Mouse (Mus musculus) kidney, postnatal 0 days (tissue): ENCODE results near the gene Gm20503. TPM values are rescaled to one million over a fixed set of nuclear protein-coding genes. Genes with fewer than 3 reads are reported as not detected.

Experiments used
- ATAC-seq: fragments of 200-750 bp; cut with Nextera tagmentation; replicated peaks from 2 replicates; pipeline ENCODE4 v1.8.0; 2017; ENCODE audit warnings: low read depth, moderate number of reproducible peaks, moderate TSS enrichment, moderate library complexity; ENCODE audit not compliant: low FRiP score
- DNase-seq: peaks from one replicate; pipeline ENCODE4 v3.0.0-alpha.2; 2016; ENCODE audit warnings: low spot score
- H3K27ac ChIP-seq: fragments of 300-500 bp; sonication (generic); 2 replicates; pipeline ENCODE4 v1.5.1; 2014; ENCODE audit warnings: mild to moderate bottlenecking
- H3K27me3 ChIP-seq: fragments of 300-500 bp; sonication (generic); 2 replicates; pipeline ENCODE4 v1.6.1; 2014; ENCODE audit warnings: low read length, mixed read lengths; ENCODE audit not compliant: insufficient read depth
- H3K36me3 ChIP-seq: fragments of 300-500 bp; sonication (generic); 2 replicates; pipeline ENCODE4 v1.6.1; 2014; ENCODE audit warnings: low read length, mixed read lengths; ENCODE audit not compliant: insufficient read depth
- H3K4me1 ChIP-seq: fragments of 300-500 bp; sonication (generic); replicated peaks from 2 replicates; pipeline ENCODE4 v1.6.1; 2014; ENCODE audit warnings: antibody characterized with exemption, low read length, mixed read lengths; ENCODE audit not compliant: insufficient read depth
- H3K4me2 ChIP-seq: fragments of 300-500 bp; sonication (generic); 2 replicates; pipeline ENCODE4 v1.6.1; 2014; ENCODE audit warnings: mild to moderate bottlenecking, low read length, moderate library complexity, mixed read lengths
- H3K4me3 ChIP-seq: fragments of 300-500 bp; sonication (generic); replicated peaks from 2 replicates; pipeline ENCODE4 v1.5.1; 2014; ENCODE audit warnings: low read depth, low read length
- H3K9ac ChIP-seq: fragments of 300-500 bp; sonication (generic); 2 replicates; pipeline ENCODE4 v1.6.1; 2014; ENCODE audit warnings: low read depth, low read length
- H3K9me3 ChIP-seq: fragments of 300-500 bp; sonication (generic); replicated peaks from 2 replicates; pipeline ENCODE4 v1.6.1; 2016; ENCODE audit warnings: low read length, inconsistent platforms, mixed read lengths
- CTCF ChIP-seq: IDR thresholded peaks from 2 replicates; pipeline ENCODE4 v1.5.1; 2016; ENCODE audit warnings: antibody characterized with exemption, low read depth, mild to moderate bottlenecking, moderate library complexity
- WGBS: fragments of 180-500 bp; shearing (Covaris S2); extraction: QIAGEN DNeasy Blood & Tissue Kit; methylation state at CpG from one replicate; pipeline ENCODE4 v1.1.7; 2014; 5-methylcytosine and 5-hydroxymethylcytosine counted together
- polyA plus RNA-seq: library from polyadenylated mRNA; unstranded; fragments of >200 nt; fragmentation: Nextera tagmentation; extraction: Ambion mirVana; gene quantifications from 2 replicates; pipeline ENCODE4 v1.2.1, GENCODE M21; 2015

Gm20503 gene
- polyA plus RNA-seq, 1 experiment from 2014 or later: 23.5 TPM

DNA sequence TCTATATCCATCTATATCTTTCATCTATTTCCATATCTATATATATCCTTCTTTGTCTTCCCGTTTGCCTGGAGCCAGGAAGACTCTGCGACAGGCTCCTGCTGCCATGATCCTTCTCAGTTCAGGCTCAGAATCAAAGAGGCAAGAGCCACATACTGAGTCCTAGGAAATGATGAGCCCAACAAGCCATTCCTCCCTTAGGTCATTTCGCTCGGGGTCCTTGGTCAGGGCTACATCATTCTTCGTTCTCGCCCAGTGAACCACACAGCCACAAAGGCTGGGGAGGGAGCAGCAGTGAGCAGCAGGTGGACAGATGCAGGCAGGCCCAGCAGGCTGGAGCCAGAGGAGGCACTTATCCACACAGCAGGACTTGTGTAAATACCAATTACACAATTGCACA is 21.6 kb upstream of the Gm20503 start:
- Histone ChIP-seq H3K27ac (no peak overlapping the region), H3K9ac (no peak overlapping the region), H3K4me3 (no peak overlapping the region), H3K9me3 (no peaks in the 10 kb centered on the region), H3K4me2 (no peak overlapping the region), H3K27me3 (no peaks in the 10 kb centered on the region), H3K36me3 (no peaks in the 10 kb centered on the region), H3K4me1 (no peaks in the 10 kb centered on the region)
- WGBS: 68% methylated on average over 6 of the region's 6 CpGs
- TF ChIP-seq CTCF: no peak
- DNase-seq (no peak), ATAC-seq (no peak)

GRCm38 (mm10) chr4:58982806-58983205 is 20.2 kb upstream of the Gm20503 start:
- no peak overlapping the region for H3K27ac ChIP-seq
- WGBS: 90% methylated on average over 8 of the region's 8 CpGs
- no peaks in the 10 kb centered on the region for H3K36me3 ChIP-seq
- H3K4me3 ChIP-seq: no peak overlapping the region
- no peak for DNase-seq
- no peaks in the 10 kb centered on the region for H3K27me3 ChIP-seq
- no peak for ATAC-seq
- H3K9ac ChIP-seq: no peak overlapping the region
- H3K4me1 ChIP-seq: no peaks in the 10 kb centered on the region
- H3K9me3 ChIP-seq: no peaks in the 10 kb centered on the region
- H3K4me2 ChIP-seq: no peak overlapping the region
- no peak for TF ChIP-seq CTCF

GRCm38 (mm10) chr4:58985157-58985648 is 17.8 kb upstream of the Gm20503 start:
- ATAC-seq (no peak; the same call in 1 of the 2 replicates), DNase-seq (peak; percentile 86)
- H3K4me2 ChIP-seq: no peak overlapping the region
- H3K36me3 ChIP-seq: no peaks in the 10 kb centered on the region
- H3K4me1 ChIP-seq: no peaks in the 10 kb centered on the region
- 13% methylated on average over 7 of the region's 7 CpGs for WGBS
- H3K4me3 ChIP-seq: no peak overlapping the region
- no peak overlapping the region for H3K27ac ChIP-seq
- H3K9me3 ChIP-seq: no peaks in the 10 kb centered on the region
- peak; percentile 92 for TF ChIP-seq CTCF
- H3K9ac ChIP-seq: no peak overlapping the region
- no peaks in the 10 kb centered on the region for H3K27me3 ChIP-seq

DNA sequence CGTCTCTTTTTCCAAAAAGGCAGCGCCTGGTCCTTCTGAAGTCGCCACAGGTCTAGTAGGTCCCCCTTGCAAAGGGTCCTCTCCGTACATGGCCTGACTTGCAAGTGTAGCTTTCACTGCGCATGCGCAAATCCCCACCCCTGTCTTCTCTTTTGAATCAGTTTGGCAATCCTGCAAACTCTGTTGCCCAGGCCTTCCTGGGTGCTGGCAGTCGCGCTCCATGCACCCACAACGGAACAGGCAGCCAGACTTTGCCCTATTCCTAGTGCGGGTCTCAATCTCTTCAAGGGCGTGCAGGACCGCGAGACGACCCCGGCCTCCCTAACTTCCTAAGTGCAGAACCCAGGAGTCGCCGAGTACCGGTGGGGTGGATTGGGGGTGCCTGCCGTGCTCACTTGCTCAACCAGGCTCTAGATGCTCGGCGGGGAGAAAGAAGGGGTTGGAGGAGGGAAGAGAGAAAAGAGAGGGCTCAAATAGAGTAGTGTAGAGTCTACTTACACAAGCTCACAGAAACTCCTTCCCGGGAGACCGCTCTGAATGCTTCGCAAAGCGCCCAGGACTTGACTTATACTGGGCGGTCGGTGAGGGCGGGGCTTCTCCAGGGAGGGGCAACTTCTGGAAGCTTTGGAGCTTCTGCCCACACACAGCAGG is 16.3 kb upstream of the Gm20503 start, which contains the start of gene Ptgr1:
TSS of gene Ptgr1 (minus strand) at position 580 of the 651 bp plus-strand sequence.
- H3K27ac ChIP-seq: peak within 1 kb of the TSS; percentile 57; the same call in 1 of the 2 replicates
- H3K9me3 ChIP-seq: no peaks in the 10 kb centered on the region
- no peaks in the 10 kb centered on the region for H3K4me1 ChIP-seq
- peak within 1 kb of the TSS; percentile 71 for H3K4me3 ChIP-seq
- WGBS: 1% methylated on average over 28 of the region's 28 CpGs
- DNase-seq (peak; percentile 87), ATAC-seq (peak; percentile 63; the same call in 1 of the 2 replicates)
- peak within 1 kb of the TSS; percentile 99 for H3K4me2 ChIP-seq
- H3K36me3 ChIP-seq: no peaks in the 10 kb centered on the region
- no peak for TF ChIP-seq CTCF
- H3K27me3 ChIP-seq: no peaks in the 10 kb centered on the region
- peak within 1 kb of the TSS; percentile 62 for H3K9ac ChIP-seq

DNA sequence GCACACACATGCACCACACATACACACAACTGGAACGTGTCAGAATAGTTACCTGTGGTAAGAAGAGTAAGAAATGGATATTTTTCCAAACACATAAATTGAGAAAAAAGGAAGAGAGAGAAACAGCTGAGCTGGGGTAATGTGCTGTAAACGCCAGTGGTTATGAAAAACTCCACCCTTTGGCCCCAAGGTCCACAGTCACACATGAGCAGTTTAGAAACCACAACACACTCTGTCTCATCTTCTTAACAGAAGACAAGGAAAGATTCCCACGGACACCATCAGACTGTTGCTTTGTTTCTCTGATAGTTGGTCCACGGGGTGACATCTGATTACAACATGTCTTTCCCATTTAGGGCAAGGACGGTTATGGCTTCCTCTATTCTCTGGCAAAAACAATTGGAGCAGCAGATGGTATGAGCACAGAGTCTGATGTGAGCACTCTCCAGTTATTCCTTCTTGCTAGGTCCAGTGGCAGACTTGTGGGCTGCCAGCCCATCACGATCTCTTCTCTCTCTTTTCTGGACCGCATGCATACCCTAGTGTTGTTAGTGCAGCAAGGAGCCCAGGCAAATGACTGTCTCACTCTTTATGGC is 13.6 kb upstream of the Gm20503 start:
- H3K9ac ChIP-seq: no peak overlapping the region
- no peak for TF ChIP-seq CTCF
- no peak overlapping the region for H3K4me2 ChIP-seq
- no peak overlapping the region for H3K27ac ChIP-seq
- no peaks in the 10 kb centered on the region for H3K36me3 ChIP-seq
- no peak overlapping the region for H3K4me3 ChIP-seq
- no peaks in the 10 kb centered on the region for H3K9me3 ChIP-seq
- WGBS: 70% methylated on average over 7 of the region's 7 CpGs
- DNase-seq (no peak), ATAC-seq (no peak)
- no peaks in the 10 kb centered on the region for H3K27me3 ChIP-seq
- H3K4me1 ChIP-seq: no peaks in the 10 kb centered on the region

GRCm38 (mm10) chr4:58990609-58991434 is 12.2 kb upstream of the Gm20503 start:
- H3K9me3 ChIP-seq: no peaks in the 10 kb centered on the region
- WGBS: 80% methylated on average over 17 of the region's 17 CpGs
- ATAC-seq: no peak
- no peak overlapping the region for H3K27ac ChIP-seq
- H3K9ac ChIP-seq: no peak overlapping the region
- H3K4me1 ChIP-seq: no peaks in the 10 kb centered on the region
- no peak overlapping the region for H3K4me2 ChIP-seq
- TF ChIP-seq CTCF: no peak
- no peak overlapping the region for H3K4me3 ChIP-seq
- DNase-seq: no peak
- no peaks in the 10 kb centered on the region for H3K27me3 ChIP-seq
- no peaks in the 10 kb centered on the region for H3K36me3 ChIP-seq
